Mouse (Mus musculus) CD8-positive naive resting alpha-beta T cell, adult 2 months (primary cell): ENCODE results near the gene Mpc2.

Experiments
- DNase-seq, 2 experiments: peaks; one replicate each; pipeline ENCODE4 v3.0.0; 2022; ENCODE audit warnings: low read depth in 2 of 2, low spot score in 2 of 2

Mpc2 gene

GRCm38 (mm10) chr1:165460360-165460800 is at the start of gene Mpc2, which contains the start of gene Dcaf6:
Mpc2 (plus strand) TSS chr1:165460637.
Dcaf6 (minus strand) TSS chr1:165460475.
- DNase-seq = peak; percentile 100

- DNase-seq = no peak
These were observed 39.0 kb upstream of the Mpc2 start for GRCm38 (mm10) chr1:165421357-165421915.

GRCm38 (mm10) chr1:165426254-165426653 is 34.2 kb upstream of the Mpc2 start:
- no peak for DNase-seq

- no peak for DNase-seq
These were observed 27.6 kb upstream of the Mpc2 start for GRCm38 (mm10) chr1:165432883-165433282.

- no peak for DNase-seq
These were observed 22.0 kb upstream of the Mpc2 start for GRCm38 (mm10) chr1:165438289-165439021.

GRCm38 (mm10) chr1:165440788-165441187 is 19.6 kb upstream of the Mpc2 start:
- no peak for DNase-seq

GRCm38 (mm10) chr1:165441201-165441600 is 19.2 kb upstream of the Mpc2 start:
- DNase-seq = no peak

- DNase-seq = no peak
These were observed 18.7 kb upstream of the Mpc2 start for GRCm38 (mm10) chr1:165441719-165442118.

- no peak for DNase-seq
These were observed 1.4 kb upstream of the Mpc2 start for GRCm38 (mm10) chr1:165459041-165459502.

GRCm38 (mm10) chr1:165459503-165460181 is 795 bp upstream of the Mpc2 start:
- DNase-seq = peak; percentile 41 to 44

- peak; percentile 100 for DNase-seq
These were observed 452 bp downstream of the Mpc2 start for GRCm38 (mm10) chr1:165460801-165461377.

GRCm38 (mm10) chr1:165461681-165462080 is 1.2 kb downstream of the Mpc2 start:
- no peak for DNase-seq

GRCm38 (mm10) chr1:165462861-165463260 is 2.4 kb downstream of the Mpc2 start:
- DNase-seq = no peak

GRCm38 (mm10) chr1:165464574-165464973 is 4.1 kb downstream of the Mpc2 start:
- no peak for DNase-seq

- no peak for DNase-seq
These were observed 8.5 kb downstream of the Mpc2 start for GRCm38 (mm10) chr1:165468971-165469370.

- DNase-seq = no peak
These were observed 9.3 kb downstream of the Mpc2 start for GRCm38 (mm10) chr1:165469717-165470116.

GRCm38 (mm10) chr1:165471490-165471889 is 11.1 kb downstream of the Mpc2 start:
- no peak for DNase-seq

- no peak for DNase-seq
These were observed 24.3 kb downstream of the Mpc2 start, which contains the start of gene Adcy10 for GRCm38 (mm10) chr1:165484688-165485233. Adcy10 (plus strand) TSS chr1:165485183.

GRCm38 (mm10) chr1:165486108-165486507 is 25.7 kb downstream of the Mpc2 start:
- DNase-seq = no peak

GRCm38 (mm10) chr1:165489197-165489596 is 28.8 kb downstream of the Mpc2 start:
- DNase-seq = no peak

GRCm38 (mm10) chr1:165498856-165499255 is 38.4 kb downstream of the Mpc2 start:
- DNase-seq = no peak
